Mouse (Mus musculus) cerebellum, postnatal 4 days (tissue): ENCODE measurements around the gene Espn.

Source experiments
- DNase-seq, 2 experiments: peaks; one replicate each; pipeline ENCODE4 v3.0.0; 2022; ENCODE audit warnings: low spot score in 2 of 2, mixed read lengths in 1 of 2

Gene Espn

DNA sequence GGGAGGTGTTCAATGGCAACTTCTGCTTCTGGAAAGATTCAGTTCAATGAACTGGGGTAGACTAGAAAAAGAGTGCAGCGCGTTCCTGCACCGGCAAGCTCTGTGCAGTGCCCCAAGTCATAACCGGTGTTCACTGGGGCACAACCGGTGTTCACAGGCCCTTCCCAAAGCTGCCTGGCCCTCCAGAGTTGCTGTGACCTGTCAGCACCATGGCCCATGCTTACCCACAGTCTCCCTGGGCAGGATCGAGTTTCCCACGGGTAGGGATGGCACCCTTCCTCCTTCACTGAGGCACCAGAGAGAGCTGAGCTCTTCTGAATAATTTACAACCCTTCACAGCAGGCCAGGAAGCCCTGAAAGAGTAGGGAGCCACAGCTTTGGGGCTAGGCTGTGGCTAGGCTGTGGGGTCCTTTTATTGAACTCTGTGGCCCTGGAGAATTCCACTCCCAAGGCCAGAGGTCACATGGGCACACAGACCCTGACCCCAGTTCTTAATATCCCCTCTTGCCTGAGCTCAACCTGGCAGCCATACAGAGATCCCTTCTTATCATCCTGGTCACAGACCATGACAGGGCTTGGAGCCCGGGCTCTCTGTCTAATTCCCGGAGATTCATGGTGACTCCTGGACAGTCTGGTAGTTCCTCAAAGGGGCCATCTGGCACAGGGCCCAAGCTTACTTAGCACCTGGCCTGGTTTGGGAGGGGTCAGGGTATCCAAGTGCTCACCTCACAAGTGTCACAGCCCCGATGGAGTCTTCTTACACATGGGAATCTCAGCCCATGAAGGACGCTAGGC, 5.9 kb downstream of the Espn start:
- DNase-seq = no peak

DNA sequence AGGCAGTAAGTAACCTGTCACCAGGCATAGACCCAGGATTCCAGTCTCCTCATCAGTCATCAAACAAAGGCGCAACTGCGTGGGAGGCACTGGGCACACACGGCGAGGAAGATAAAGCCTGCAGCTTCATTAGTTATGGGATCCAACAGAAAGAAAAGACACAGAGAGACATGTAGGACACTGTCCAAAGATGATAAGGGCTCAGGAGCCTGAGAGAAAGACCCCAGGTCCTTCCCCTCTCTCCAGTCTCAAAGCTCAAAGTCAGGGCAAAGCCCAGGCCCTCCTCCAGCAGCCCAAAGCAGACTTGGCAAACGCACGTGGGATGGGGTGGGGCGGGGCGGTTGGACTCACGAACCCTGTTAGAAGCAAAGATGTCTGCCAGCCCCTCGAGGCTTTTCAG, 6.7 kb downstream of the Espn start:
- no peak for DNase-seq

DNA sequence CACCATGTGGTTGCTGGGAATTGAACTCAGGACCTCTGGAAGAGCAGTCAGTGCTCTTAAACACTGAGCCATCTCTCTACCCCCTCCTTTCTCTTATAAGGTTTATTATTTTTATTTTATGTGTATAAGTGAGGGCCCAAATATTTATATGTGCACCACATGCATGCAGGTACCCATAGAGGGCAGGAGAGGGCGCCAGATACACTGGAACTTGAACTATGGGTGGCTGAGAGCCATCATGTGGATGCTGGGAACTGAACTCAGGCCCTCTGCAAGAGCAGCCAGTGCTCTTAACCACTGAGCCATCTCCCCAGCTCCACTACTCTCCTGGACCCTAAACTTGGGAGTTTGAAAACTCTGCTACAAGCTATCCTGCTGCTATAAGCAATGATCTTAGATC, 8.5 kb downstream of the Espn start:
- DNase-seq = no peak

DNA sequence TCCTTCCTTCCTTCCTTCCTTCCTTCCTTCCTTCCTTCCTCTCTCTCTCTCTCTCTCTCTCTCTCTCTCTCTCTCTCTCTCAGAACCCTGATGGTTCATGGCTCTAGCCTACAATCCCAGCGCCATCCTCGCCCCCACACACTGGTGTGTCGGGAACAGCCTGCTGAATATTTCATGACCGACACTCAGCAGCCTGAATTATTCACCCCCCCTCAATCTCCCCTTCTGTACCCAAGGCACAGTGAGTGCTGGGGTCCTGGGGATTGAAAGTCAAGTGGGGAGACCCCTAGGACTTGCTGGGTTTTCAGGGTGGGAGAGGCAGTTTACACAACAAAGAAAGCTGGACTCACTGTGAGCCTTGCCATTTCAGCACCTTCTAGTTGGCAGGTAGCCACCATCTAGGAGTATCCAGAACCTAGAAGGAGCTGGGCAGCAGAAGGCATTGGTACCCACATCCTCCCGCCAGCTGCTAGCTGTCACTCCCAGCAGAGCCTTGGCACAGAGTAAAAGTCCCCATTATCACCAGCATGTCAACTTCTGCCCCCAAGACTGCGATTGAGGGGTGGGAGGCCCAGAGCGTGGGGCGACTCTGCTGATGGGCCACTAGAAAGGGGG, 10.5 kb downstream of the Espn start:
- no peak for DNase-seq

DNA sequence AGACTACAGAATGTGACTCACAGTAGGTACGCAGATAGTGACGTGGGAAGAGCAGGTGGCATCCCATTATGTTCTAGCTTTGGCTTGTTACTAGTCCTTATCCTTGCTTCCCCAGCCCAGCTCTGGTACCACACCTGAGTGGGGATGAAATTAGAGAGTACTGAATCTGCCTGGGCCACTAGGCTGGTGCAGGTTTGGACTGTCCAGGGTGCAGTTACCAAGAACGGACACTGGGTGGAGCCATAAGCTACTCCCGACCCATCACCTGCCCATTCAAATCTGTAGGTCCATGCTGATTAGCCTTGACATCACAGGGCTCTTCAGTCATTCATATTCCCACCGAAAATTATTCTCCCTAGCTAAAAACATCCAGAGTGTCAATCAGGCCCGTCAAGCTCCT, 11.7 kb downstream of the Espn start:
- DNase-seq = peak in 1 of 2 experiments; percentile 66

DNA sequence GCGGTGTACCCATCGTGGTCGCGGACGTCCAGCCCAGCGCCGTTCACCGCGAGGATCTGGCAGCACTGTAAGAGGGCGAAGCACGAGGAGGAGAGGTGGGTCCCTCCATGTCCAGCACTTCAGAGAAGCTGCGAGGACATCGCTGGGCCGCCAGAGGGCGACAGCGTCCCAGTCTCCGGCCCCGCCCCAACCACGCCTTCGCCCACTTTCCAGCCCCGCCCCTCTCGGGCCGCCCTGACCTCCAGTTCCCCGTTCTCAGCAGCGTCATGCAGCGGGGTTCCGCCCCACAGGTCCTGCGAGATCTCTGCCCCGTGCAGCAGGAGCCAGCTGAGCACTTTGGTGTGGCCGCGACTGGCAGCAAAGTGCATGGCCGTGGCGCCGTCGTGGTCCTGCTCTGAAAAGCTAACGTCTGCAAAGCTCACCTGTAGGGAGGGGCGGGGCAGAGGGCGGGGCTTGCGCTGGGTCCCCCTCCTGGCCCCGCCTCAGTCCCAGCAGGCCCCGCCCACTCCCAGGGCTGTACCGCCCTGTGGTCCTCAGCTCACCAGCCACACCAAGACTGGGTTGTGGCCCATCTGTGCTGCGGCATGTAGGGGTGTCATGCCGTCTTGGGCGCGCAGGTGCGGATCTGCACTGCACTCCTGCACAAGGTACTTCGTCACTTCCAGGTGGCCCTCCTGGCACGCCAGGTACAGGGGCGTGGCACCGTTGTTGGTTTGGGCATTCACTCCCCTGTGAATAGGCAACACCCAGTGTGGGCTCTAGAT, 13.5 kb downstream of the Espn start:
- peak; percentile 76 to 81 for DNase-seq

DNA sequence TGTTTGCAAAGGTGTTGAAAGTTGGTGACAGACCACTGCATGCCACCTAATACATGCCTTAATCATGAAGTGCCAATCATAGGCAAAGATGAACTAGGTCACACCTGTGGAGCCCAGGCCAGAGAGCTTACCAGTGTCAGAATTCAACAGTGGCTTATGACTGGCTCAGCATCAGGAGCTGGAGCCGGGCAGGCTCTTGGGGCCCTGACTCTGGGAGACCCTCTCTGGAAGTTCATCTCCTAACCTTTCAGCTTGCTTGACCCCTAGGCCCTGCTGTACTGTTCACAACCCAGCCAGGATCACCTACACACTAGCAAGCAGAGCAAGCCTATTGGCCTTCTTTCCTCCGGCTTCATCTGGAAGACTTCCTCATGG, 15.3 kb downstream of the Espn start:
- DNase-seq = no peak

DNA sequence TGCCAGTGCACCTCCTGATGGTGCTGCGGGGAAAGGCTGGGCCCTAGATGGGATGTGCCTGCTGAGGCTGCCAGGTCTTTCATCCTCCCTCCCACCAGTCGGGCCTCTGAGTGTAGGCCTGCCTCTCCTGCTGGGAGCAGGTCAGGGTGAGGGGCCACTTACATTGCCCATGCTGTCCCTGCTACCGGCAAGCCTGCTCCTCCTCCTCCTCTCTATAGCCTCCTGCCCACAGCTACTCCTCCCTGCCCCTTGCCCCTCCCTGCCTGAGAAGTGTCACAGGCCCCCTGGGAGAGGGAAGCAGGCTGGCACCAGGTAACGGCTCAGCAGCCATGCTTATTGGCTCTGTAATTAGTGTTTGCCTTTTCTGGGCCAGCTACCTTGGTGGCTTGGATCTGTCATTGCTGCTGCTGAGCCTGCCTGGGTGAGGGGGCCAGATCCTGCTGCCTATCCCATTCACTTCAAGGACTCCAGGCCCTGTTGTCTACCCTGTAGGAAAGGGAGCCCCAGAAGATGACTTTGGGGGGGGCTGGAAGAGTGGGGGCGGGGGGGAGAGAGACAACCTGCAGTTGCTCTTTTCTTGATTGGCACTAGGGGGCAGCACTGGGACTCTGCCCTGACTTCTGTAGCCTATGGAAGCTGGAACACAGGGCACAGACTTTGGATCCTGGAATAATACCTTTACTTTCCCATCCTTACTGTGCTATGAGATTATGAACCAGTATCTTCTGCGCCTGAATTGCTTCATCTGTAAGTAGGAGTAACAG, 15.9 kb downstream of the Espn start:
- DNase-seq = no peak

DNA sequence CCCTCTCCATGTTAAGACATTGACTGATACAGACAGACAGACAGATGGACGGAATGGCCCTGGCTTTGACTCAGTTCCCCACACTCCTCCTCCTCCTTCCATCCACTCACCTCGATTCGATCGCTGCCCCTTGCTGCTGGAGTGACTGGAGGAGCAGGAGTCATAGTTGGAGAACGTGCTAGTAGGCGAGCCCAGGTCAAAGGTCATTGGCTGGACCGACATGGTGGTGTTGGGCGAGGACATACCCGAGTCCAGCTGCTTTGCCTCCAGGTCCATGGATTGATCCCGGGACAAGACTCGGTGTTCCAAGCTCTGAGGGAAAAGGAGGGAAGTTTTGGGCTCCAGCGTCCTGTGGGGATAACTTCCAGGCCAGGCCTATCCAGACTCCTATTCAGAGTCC, 16.8 kb downstream of the Espn start:
- no peak for DNase-seq

DNA sequence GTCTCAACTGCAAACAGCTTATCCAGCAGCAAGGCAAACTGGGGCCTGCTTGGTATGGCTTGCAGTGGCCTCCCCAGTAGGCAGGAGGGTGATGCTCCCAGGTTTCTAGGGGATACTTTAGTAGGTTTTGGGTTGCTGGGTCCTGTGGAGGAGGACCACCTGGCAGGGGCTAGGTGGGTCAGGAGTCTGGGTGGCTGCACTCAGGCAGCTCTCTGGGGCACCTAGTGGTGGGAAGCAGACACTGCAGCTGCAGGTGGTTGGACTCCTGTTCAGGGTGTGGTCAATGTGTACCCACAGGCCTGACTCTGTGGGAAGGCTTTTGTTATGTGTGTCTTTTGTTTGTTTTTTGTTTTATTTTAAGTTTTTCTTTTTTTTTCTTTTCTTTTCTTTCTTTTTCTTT, 17.7 kb downstream of the Espn start:
- no peak for DNase-seq

DNA sequence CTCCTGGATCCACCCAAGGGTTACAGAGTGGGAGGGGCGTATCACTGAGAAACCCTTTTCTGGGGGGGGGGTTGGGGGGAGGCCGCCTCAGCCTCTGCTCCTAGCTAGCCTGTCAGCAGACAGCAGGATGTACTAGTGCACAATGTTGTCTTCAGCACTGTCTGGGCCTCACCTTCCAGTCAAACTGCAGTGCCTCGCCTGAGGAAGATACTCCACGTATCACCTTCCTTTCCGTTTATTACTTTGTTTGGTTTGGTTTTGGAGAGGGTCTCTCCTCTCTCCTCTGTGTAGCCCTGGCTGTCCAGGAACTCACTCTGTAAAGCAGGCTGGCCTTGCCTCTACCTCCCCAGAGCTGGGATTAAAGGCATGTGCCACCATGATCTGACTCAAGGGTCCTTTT, 19.0 kb downstream of the Espn start:
- DNase-seq = no peak

DNA sequence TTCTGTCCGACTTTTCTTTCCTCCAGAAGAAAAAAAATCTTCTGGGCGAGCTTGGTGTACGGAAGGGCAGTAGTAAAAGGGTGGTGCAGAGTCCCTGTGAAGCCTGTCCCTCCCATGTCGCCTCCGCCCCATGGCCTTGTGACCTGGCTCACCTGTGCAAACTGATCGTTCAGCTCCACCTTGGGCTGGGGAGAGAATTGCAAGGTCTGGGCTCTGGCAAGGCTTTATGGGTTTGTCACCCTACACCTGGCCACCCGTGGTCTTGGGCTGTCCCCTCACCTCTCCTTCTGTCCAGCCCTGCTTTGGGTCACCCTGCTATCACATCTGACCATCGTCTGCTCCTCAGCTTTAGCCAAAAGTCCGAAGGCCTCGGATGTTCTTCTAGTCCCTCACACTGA, 19.4 kb downstream of the Espn start:
- DNase-seq = no peak

DNA sequence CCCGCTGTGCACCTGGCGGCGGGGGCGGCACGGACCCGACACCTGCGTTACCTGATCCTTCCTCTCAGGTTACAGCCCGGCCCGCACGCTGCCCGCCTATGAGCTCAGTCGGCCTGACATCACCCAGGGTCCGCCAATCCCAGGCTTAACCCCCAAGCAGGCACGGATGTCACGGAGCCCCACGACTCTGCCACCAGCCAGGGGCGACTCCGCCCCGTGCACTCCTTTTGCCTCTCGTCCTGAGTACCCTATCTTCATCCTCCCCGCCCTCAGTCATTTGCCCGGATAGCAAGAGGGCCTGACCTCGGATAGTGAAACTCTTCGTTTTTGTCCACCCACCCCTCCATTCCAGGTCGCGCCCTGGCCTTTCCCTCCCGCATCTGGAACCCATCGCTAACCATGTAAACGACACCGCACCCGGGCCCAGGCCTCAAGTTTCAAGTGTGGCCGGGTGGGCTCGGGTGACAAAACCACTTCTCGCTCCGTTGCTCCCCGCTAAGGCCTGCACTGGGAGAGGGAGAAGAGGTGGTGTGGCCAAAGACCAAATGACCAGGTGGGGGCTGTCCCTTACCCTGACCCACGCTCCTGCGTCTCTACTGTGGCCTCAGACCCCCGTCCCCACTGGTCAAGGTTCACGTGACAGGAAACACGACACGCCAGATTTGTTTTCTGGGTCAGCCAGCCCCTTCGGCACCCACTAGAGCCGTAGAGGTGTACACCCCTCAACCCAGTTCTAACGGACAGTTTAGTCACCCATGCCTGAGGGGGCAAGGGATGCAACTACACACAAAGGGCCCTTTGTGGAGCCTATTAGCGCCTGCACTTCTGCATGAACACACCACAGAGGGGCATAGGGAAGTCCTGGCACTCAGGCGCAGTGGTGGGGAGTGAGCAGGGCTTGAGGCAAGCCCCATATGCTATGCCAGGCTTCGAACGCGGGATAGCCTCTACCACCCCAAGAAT, 20.1 kb downstream of the Espn start:
- DNase-seq = no peak

DNA sequence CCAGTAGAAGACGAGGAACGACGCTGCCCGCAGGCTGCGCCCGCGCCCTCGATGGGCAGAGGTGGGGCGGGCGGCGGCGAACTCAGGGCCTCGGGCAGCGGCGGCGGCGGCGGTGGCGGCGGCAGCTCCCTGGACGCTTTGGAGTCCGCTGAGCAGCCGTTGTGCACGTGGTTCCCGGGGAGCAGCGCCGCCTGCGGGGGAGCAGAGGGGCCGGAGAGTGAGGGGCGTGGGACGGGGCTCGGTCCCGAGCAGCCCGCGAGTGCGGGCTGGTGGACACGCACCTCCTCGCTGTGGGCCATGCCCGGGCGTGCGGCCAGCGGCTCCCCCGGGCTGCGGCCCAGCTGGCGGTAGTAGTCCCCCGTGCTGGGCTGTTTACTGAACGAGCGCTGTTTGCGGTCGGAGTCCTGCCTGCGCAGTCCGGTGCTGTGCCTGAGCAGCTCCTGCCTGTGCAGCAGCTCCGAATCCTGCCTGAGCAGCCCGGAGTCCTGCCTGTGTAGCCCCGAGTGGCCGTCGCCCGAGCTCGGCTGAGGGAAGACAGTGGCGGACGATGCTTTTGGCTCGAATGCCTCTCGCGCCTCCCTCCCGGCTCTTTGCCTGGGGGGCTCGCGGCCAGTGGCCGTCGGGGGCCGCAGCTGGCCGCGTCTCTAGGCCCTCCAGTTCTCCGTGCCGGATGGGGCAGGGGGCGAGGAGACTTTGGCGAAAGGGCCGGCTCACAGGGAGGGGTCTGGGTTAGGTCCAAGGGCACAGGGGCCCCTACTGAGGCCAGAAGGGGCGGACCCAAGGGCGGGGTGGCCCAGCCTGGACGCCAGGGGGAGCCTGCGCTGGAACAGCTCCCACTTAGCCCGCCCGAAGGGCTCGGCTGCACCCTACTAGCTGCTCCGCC, 21.2 kb downstream of the Espn start:
- peak in 1 of 2 experiments; percentile 47 for DNase-seq

DNA sequence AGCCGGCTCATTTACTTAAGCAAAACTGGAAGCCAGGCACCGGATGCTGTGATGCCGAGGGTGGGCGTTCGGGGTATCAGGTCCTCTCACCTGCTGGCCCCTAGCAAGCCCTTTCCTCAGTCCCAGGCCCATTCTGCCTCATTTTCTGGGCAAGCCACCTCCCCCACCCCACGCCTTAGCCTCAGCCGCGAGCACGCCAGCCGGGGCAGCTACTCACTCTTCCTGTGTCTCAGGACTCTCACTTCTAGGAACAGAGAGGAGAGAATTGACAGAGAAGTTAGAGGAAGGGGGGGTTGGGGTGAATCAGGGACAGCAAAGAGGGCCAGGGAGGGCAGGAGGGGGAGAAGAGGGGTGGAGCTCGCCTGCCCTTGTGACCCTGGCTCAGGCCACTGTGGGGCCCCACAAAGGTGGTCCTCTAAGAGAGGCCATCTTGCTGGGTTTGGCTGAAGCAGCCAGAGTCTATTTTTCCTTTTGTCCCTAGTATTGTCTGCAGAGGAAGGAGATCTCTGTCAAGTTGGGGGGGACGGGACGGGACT, 22.7 kb downstream of the Espn start:
- DNase-seq = no peak

DNA sequence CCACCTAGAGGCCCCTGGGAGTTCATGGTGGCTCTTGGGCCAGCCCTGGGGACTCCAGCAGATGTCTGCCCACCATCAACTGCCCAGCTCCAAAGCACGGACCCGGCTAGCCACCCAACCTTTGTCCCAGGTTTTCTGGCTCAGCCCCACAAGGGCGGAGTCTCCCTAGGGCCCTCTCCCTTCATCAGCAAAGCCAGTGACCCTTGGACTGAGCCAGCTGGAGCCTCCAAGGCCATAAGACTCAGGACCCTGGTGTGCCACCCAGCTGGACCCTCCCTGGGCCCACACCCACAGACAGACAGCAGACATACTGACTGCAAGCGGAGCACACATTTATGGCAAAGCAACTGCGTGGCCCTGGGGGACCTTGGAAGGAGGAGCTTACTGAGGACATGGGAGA, 23.4 kb downstream of the Espn start:
- DNase-seq = no peak

DNA sequence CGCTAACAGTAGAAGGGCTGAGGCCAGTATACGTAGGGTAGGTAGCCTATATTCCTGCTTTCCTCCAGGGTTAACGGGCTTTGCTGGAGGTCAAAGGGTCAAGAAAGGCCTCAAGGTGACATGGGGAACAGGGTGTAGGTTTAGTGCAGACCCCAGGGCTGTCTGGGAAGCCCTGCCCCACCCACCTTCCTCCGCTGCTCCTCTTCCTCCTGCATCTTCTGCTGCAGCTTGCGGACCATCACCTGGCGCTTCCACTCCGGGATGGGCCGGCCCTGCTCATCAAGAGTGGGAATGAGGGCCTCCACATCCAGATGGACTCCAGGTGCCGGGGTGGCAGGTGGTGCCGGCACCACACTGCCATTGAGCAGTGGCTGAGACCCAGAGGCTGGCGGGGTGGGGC, 24.3 kb downstream of the Espn start:
- DNase-seq = no peak

DNA sequence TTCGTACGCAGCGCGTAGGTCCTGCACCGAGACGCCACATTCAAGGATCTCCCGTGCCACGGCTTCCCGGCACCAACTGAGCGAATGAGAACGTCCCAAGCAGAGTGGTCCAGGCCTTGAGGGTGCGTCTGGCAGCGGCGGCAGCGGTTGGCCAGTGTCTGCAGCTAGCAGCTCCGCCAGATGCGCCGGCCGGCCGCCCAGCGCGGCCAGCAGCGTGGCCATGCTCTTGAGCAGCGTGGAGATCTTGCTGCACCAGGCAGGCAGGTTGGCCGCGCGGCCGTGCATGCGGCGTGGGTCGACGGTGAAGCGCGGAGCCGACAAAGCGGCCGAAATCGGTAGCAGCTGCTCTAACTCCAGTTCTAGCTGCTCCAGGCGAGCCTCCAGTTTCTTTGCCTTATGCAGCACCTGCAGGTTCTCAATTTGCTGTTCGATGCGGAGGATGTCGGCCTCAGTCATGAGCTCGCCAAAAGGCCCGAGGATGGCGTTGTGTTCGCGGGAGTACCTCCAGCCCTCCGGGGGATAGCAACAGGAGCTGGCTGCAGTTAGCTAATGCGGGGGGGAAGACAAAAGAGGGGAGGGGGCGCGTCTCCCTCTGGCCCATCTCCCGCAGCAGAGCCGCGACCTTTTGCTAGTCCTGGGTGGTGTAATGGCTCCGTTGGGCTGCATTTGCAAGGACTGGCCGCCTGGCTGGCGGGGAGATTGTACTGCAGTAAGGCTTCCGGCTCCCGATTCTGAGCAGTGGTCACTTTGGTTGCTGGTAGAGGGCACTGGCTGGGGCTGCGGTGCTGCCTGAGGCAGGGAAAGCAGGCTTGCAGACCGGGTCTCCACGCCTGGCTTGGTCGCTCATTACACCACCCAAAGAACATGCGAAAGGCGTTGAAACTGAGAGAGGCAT, 25.9 kb downstream of the Espn start:
- DNase-seq = no peak
